Mouse (Mus musculus): ENCODE measurements around the gene Abhd14a.

The Abhd14a gene

DNA sequence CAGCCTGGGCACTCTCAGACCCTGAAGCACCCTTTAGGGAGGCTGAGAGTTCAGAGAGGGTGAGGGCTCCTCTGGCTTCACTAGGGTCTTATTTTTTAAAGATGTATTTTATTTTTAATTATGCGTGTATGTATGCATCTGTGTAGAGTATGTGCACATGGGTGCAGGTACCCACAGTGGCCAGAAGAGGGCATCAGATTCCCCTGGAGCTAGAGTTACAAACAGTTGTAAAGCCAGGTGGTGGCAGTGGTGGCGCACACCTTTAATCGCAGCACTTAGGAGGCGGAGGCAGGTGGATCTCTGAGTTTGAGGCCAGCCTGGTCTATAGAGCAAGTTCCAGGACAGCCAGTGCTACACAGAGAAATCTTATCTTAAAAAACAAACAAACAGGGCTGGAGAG lies 38.4 kb downstream of the Abhd14a start:
- no peak for DNase-seq

DNA sequence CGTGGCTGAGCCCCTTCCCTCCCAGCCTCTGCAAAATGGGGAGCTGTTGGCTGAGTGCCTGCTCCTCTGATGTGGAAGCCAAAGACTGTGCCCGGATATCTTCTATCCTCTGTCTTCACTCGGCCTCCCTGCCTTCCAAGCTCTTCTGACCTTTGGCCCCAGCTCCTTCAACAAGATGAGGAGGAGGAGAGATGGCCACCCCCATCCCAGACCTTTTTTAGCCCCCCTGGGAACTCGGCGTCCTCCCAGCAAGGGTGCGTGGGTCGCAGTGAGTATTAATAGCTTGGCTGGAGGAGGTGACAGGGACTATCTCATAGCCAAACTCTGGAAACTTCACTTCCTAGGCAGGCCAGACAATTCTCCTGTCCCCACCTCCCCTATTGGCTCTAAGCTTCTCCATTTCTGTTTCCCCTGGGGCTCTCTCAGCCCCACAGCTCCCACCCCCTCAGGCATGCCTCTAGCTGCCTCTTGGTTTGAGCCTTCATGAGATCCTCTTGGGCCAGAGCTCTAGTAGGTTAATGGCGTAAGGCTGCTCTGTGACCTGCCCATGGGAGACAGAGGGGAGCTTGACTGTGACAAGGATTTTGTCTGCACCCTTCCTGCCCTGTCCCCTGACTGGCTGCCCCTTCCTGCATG lies 40.9 kb downstream of the Abhd14a start:
- peak; percentile 55 to 61 for DNase-seq

DNA sequence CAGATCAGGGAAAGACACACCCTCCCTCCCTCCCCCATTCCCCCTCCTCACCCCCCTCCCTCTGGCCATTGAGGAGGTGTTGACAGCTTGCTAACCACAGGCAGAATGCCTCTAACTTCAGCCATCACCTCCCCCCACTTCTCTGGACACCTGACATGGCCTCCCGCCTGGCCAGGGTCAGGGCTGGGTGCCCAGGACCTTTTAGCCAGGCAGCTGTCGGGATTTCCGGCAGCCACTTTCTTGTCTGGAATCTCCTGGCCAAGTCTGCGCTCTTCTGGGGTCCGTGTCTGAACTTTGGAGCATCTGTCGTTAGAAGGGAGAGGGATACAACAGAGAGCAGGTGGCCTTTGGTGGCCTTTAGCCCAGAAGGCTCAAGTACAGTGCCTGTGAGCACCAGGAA lies 42.2 kb downstream of the Abhd14a start:
- DNase-seq = peak; percentile 66 to 75

DNA sequence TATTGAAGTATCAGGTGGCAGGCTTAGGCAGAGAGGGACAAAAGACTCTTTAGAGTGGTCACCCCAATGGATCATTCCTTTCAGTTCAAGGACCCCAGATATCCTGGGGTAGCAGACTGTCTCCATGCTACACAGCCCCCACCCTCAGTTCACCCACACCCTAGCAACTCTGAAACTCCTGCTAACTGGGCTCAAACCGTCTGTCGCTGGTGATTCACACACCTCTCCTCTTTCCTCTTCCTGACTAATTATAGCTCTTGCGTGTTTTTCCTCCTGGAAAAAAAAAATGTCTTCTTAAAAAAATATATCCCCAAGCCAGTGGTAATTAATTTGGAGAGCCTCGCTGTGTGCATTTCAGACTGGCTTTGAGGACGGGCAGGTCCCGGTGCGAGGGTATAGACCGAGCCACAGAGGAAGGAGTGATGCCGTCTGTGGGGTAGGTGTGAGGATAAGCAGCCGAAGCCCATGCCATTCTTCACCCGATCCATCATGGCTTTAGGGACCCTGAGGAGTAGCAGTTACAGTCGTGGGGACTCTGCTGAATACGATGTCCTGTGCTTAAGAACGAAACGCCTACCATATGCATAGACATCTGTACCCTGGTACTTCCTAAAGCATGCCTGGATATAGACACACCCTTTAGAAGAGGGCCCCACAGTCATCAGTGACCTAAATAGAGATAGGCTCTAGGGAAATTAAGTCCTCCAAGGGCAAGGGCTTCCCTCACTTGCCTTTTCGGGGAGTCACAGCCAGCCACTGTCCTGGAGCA lies 44.7 kb downstream of the Abhd14a start:
- DNase-seq = no peak

DNA sequence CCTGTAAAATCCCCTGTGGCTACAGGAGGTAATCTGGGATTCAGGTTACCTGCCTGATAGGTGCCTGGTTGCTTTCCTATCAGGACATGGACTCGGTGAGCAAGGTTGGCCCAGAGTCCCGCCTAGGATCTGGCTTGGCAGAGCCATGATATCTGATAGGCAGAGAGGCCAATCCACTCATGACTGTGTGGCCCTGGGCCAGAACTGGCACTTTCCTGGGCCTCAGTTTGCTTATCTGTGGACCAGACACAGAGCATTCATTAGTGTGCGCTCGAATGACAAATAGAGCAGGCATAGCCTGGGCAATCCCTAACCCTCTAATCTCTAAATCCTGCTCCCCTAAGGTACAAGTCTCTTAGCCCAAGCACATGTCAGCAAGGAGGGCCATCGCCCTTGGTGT lies 45.3 kb downstream of the Abhd14a start:
- no peak for DNase-seq

DNA sequence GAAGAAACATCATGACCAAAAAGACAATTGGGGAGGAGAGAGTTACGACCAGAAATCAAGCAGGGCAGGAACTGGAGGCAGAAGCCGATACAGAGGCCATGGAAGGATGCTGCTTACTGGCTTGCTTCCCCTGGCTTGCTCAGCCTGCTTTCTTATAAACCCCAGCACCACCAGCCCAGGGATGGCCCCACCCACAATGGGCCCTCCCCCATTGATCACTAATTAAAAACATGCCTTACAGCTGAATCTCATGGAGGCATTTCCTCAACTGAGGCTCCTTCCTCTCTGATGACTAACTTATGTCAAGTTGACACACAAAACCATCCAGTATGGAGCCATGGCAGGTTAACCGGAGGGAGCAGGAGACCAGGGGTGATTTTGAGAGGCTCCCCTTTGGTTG lies 47.7 kb downstream of the Abhd14a start:
- no peak for DNase-seq

DNA sequence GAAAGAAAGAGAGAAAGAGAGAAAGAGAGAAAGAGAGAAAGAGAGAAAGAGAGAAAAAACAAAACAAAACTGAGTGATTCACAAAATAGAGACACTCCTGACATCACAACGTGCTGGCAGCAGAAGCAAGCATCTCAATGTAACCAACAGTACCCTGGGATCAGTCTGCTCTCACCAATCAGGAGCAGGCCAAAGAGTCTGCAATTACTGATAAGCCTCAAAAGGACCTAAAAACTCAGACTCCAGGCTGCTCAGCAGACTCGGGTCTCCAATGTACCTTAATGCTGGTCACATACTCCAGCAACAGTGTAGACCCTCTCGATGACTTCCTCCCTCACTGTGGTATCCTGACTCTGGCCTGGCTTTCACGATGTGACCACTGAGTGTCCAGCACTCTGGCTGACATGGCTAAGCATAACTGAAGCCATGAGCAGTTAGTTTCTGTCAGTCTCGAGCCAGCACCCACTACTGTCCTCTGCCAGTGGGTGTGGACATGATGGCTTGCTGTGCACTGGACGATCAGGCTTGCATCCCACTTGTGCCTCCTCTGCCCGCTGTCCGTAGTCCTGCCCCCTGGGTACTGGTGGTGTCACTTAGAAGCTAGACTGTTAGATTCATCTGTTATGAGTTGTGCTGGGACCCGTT lies 48.7 kb downstream of the Abhd14a start:
- no peak for DNase-seq

DNA sequence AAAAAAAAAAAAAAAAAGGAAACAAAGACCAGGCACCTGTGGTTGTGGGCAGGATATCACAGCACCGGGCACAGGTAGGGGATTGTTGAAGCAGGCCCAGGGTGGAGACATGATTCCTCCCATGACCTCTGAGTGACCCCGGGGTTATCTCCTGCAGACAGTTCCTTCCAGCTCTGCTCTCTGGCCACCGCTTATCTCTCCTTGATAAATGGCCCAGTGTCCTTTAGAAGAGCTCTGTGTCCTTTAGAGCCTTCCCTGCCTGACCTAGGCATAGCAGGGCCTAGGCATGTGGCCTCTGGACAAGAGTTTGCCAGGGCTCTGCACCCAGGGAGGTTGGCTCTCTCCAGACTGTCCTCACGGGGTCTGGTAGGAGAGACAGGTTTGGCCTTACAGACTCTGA lies 49.7 kb downstream of the Abhd14a start:
- no peak for DNase-seq

DNA sequence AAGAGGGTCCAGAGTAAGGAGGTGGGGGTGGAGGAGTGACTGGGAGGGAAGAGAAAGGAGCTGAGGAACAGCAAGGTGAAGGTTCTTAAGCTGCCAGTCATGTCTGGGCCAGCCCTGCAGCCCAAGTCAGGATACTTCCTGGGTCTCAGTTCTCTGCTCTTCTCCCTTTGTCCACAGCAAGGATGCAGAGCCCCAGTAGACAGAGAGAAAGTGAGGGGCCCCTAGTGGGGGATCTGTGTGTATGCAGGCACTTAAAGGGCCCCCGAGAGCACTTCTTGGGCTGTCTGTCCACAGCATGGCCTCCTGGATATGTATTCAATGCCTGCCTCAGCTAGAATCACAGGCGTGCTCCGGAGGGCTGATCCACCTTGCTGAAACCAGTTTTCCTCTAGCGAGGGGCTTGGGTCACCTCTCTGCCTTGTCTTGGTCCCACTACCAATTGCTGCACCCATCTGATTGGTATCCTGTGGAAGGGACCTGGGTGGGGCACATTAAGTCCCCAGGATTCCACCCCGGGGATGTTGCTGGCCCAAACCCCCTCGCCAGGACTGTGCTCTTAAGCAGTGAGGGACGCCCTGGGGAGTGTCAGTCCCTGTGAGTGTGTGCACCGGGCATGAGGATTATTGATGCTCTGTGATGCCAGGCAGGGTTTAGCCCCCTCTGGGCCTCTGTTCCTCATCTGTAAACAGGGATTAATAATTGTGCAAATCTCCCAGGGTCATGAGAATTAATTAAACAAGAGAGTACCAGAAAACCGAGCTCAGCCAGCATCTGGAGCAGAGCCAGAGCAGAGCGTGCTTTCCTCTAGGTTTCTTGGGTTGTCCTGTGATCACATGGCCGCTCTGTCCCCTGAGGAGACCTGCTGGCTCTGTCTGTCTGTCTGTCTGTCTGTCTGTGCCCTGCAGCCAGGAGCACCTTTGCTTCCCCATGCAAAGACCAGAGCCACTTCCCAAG lies 52.6 kb downstream of the Abhd14a start:
- peak; percentile 45 to 81 for DNase-seq

DNA sequence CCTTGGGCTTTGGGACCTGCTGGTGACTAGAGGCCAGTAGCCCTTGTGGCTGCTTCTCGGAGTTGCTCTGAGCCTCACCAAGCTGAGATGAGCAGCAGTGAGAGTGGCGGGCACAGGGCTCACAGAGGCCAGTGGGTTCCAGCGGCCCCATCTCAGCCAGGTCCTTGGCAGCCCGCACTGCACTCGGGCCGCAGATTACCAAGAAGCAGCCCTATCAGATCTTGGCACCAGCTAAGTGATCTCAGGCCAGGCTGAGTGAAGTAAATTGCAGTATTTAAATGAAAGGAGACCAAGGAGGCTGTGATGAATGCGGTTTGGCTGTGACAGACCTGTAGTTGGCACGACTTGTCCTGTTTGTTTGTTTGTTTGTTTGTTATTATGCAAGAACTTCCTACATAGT lies 53.9 kb downstream of the Abhd14a start:
- DNase-seq = no peak

DNA sequence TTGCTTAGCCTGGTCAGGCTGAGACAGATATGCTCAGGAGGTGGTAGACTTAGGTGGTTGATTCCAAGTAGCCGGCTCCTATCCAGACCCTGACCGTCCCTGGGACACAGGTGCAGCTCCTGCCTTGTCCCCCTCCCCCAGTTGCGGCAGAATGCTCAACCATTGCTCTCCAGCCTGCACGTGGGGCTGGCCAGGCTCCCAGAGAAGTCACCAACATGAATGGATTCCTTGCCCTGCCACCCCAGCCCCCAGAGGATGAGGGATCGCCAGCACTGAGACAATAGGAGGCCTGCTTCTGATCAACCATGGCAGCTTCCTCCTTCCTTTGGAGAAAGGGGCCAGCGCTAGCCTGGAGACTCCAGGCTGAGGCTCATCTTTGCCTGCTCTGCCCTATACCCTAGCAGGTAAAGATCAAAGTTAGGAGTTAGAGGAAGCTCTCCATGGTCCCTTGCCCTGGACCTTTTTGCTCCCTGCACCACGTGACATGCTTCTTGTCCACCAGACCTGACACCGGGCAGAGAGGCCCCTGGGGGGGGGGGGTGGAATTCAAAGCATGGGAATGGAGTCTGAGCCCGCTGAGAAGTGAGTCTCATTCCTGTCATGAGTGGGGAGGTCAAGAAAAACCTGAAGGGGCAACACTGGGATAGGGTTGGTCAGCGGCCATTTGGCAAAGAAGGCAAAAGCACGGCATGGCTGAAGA lies 54.5 kb downstream of the Abhd14a start:
- DNase-seq = peak in 1 of 2 experiments; percentile 58

Measured in kidney, postnatal 36 days (tissue).